Mouse (Mus musculus) forebrain, embryonic 12.5 days (tissue): ENCODE results near the gene Anapc16. TPM values are rescaled to one million over a fixed set of nuclear protein-coding genes. Genes with fewer than 3 reads are reported as not detected.
"Not testable (repeated sequence)": the region's sequence is repeated elsewhere in the genome, so short reads cannot be mapped to it uniquely, and the experiment has no call there.

Source experiments
- ATAC-seq: fragments of 200-750 bp; cut with Nextera tagmentation; 2 replicates; pipeline ENCODE4 v1.8.0; 2017; ENCODE audit warnings: moderate TSS enrichment; ENCODE audit not compliant: low FRiP score
- H3K27ac ChIP-seq: fragments of 300-500 bp; sonication (generic); 2 replicates; pipeline ENCODE4 v1.5.1; 2016; ENCODE audit warnings: mild to moderate bottlenecking
- H3K27me3 ChIP-seq: fragments of 300-500 bp; sonication (generic); 2 replicates; pipeline ENCODE4 v1.6.1; 2016; ENCODE audit warnings: mild to moderate bottlenecking
- H3K36me3 ChIP-seq: fragments of 300-500 bp; sonication (generic); replicated peaks from 2 replicates; pipeline ENCODE4 v1.6.1; 2016; ENCODE audit warnings: mild to moderate bottlenecking
- H3K4me1 ChIP-seq: fragments of 300-500 bp; sonication (generic); 2 replicates; pipeline ENCODE4 v1.6.1; 2016
- H3K4me2 ChIP-seq: fragments of 300-500 bp; sonication (generic); 2 replicates; pipeline ENCODE4 v1.6.1; 2016; ENCODE audit warnings: mild to moderate bottlenecking, moderate library complexity
- H3K4me3 ChIP-seq: fragments of 300-500 bp; sonication (generic); replicated peaks from 2 replicates; pipeline ENCODE4 v1.5.1; 2016; ENCODE audit warnings: mild to moderate bottlenecking
- H3K9ac ChIP-seq: fragments of 300-500 bp; sonication (generic); 2 replicates; pipeline ENCODE4 v1.6.1; 2016; ENCODE audit warnings: mild to moderate bottlenecking
- H3K9me3 ChIP-seq: fragments of 300-500 bp; sonication (generic); 2 replicates; pipeline ENCODE4 v1.6.1; 2016
- WGBS: fragments of 180-500 bp; shearing (Covaris S2); methylation state at CpG from one replicate; pipeline ENCODE4 v1.1.7; 2016; 5-methylcytosine and 5-hydroxymethylcytosine counted together
- polyA plus RNA-seq: library from polyadenylated mRNA; unstranded; fragments of >200 nt; fragmentation: Nextera tagmentation; extraction: Ambion mirVana; gene quantifications from 2 replicates; pipeline ENCODE4 v1.2.1, GENCODE M21; 2016

The Anapc16 gene
- polyA plus RNA-seq, 1 experiment from 2014 or later: 100 TPM

DNA sequence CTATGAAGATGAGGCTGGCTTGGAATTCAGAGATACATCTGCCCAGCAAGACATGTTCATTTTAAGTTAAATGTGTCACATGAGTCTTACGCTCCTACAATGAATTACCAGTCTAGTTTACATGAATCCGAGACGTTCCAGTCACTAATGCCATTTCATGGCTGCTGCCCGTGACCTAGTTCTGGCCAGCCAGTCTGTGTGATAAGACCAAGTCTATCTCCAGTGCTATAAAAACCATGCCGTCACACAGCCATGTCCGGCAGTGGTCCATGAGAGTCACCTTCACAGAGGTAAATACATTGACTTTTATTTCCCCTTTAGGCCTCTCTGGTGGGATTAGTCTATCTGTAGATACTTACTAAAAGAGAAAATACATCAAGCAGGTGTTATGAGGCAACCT is 7.0 kb downstream of the Anapc16 start:
- Histone ChIP-seq H3K4me3 (no peak overlapping the region), H3K4me1 (0 out of 2 replicates have a peak, but pooled peaks cover 1% of the 10 kb centered on the region), H3K27ac (no peak overlapping the region), H3K36me3 (peaks cover 55% of the 10 kb centered on the region), H3K9ac (no peak overlapping the region), H3K4me2 (no peak overlapping the region), H3K27me3 (no peaks in the 10 kb centered on the region), H3K9me3 (no peaks in the 10 kb centered on the region)
- 97% methylated on average over 6 of the region's 6 CpGs for WGBS
- no peak for ATAC-seq

DNA sequence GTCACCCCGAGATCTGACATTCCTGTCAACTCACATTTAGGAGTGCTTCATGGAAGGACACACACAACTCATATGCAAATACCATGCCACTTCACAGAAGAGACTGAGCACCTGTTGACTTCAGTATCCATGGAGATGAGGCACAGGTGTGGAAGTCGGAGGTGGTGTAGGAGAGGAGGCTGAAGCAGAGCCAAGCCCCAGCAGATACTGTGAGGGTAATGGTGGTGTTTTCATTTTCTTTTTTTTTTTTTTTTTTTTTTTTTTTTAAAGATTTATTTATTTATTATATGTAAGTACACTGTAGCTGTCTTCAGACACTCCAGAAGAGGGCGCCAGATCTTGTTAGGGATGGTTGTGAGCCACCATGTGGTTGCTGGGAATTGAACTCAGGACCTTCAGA is 9.1 kb downstream of the Anapc16 start:
- H3K4me2 ChIP-seq, H3K9ac ChIP-seq, H3K4me3 ChIP-seq, H3K27ac ChIP-seq, H3K27me3 ChIP-seq, ATAC-seq, H3K9me3 ChIP-seq, H3K4me1 ChIP-seq: not testable (repeated sequence)
- H3K36me3 ChIP-seq: peaks cover 71% of the 10 kb centered on the region
- 98% methylated on average over 2 of the region's 3 CpGs for WGBS

DNA sequence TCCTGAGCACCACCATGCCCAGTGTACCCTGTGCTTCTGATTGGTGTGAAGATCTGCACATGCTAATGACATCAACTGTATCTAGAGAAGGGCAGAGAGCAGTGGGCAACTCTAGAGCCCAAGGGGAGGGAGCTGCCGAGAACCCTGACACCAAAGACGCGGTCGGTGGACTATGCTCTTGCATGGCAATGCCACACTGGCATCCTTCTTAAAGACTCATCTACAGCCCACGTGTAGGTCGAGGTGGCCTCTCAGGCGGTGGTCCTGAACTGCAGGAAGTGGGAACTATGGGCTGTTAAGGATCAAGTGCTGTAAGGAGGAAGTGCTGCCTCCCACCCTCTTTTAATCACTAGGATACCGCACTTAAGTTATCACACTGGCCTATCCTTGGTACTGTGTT is 10.9 kb downstream of the Anapc16 start:
- Histone ChIP-seq H3K4me1 (no peaks in the 10 kb centered on the region), H3K9me3 (no peaks in the 10 kb centered on the region), H3K27me3 (no peaks in the 10 kb centered on the region), H3K36me3 (peaks cover 89% of the 10 kb centered on the region), H3K27ac (no peak overlapping the region), H3K9ac (no peak overlapping the region), H3K4me2 (no peak overlapping the region), H3K4me3 (no peak overlapping the region)
- 94% methylated on average over 8 of the region's 8 CpGs for WGBS
- ATAC-seq: no peak

DNA sequence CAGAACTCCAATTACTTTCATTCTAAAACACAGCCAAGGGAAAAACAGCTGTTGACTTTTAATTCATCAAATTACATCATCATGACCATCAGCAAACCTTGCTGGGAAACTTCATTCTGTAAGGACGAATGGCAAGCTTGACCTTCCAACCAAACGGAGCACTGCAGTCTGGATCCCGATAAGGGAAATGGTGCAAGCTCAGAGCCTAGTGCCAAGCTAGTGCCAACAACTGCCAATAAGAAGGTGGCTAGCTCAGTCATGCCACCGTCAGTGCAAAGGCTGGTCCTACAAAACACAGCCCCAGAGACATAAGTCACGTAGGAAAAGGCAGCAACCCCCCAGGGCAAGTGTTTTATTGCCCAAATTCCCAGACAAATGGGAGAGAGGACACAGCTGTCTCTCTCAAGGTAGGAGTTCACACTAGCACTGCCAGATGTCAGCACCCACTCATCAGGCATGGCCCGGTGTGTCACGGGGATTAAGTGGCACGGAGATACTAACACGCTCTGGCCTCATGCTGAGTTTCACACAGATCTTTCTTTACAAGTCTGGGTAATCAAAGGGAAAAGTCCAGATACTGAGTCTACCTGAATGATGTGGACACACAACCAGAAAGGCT is 11.6 kb downstream of the Anapc16 start:
- Histone ChIP-seq H3K36me3 (peaks cover 91% of the 10 kb centered on the region), H3K4me1 (no peaks in the 10 kb centered on the region), H3K4me2 (no peak overlapping the region), H3K9ac (no peak overlapping the region), H3K9me3 (no peaks in the 10 kb centered on the region), H3K4me3 (no peak overlapping the region), H3K27me3 (no peaks in the 10 kb centered on the region), H3K27ac (no peak overlapping the region)
- ATAC-seq: no peak
- WGBS: 94% methylated on average over 9 of the region's 9 CpGs

DNA sequence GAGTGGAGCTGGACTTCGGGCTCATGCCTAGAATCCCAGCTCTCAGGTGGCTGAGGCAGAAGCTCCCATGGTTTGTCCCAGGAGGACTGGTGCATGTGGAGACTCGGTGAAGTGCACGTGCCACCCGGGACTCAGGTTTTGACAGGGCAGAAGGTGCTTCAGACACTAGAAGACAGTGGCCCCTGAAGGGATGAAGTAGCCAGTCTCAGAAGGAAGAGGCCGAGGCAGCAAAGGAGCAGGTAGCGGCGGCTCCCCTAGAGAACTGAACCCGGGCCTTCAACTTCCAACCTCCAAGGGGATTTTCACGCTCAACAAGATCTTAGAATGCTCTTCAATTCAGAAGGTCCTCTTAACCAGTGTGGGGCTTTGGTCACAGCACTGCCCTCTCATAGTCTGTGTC is 12.5 kb downstream of the Anapc16 start:
- Histone ChIP-seq H3K36me3 (peaks cover 91% of the 10 kb centered on the region), H3K4me2 (no peak overlapping the region), H3K4me1 (no peaks in the 10 kb centered on the region), H3K27me3 (no peaks in the 10 kb centered on the region), H3K27ac (no peak overlapping the region), H3K9ac (no peak overlapping the region), H3K9me3 (no peaks in the 10 kb centered on the region), H3K4me3 (no peak overlapping the region)
- WGBS: 95% methylated on average over 9 of the region's 9 CpGs
- no peak for ATAC-seq

DNA sequence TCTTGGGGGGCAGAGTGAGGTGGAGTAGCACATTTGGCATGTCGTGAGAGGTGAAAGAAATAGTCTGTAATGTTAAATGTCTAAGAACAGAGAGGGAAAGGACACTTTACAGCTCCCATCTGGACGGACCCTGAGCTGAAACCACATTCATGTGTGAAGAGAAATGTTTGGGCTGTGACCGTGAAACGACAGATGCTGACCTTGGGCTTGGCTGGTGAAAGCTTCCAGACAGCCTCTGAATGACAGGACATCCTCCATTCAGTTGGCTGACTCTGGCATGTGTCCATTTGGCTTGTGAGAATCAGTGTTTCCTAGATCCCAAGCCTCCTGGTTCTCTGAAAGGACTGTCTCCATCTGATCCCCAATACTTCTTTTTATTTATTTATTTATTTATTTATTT is 14.9 kb downstream of the Anapc16 start:
- 95% methylated on average over 4 of the region's 4 CpGs for WGBS
- H3K4me3 ChIP-seq: no peak overlapping the region
- H3K27me3 ChIP-seq: no peaks in the 10 kb centered on the region
- no peak overlapping the region for H3K4me2 ChIP-seq
- no peak overlapping the region for H3K27ac ChIP-seq
- no peaks in the 10 kb centered on the region for H3K4me1 ChIP-seq
- no peak overlapping the region for H3K9ac ChIP-seq
- no peak for ATAC-seq
- H3K9me3 ChIP-seq: no peaks in the 10 kb centered on the region
- H3K36me3 ChIP-seq: peaks cover 85% of the 10 kb centered on the region

DNA sequence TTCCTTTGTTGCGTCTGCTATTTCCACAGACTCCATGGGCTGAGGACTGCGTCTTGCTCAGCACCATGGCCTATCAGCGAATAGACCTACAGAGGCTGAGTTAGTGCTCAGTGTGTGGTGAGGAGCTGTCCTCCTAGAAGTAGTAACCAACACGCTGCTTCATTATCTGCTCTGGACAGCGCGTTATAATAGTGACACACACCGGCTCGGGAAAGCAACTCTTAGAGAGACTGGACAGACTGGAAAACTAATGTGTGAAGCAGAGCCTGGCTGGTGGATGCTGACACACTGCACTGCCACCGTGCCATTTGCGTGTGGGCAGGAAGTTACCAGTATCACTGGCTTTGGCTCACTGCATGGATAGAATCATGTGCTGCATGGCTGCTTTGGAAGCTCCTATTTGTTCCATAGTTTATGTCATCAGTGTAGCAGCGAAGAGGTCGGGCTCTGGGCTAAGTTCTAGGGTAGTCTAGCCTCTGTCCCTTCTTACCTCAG is 20.5 kb downstream of the Anapc16 start:
- no peak for ATAC-seq
- 95% methylated on average over 12 of the region's 12 CpGs for WGBS

DNA sequence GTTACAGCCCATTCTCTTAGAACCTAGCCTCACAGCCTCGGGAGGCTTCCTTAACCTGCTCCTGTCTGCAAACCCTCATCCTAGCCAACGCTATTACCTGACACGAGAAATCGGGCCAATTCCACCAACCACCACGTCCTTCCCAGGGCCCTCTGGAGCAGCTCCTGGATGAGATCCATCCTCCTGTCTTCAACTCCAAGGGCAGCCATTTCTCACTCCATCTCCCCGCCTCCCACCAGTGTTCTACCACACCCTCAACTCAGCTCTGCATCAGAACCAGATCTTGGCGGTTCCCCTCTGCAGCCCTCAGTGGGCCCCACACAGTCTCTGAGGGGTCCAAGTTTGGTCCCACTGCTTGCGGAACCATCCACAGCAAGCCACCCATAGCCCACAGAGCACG is 21.1 kb downstream of the Anapc16 start:
- Histone ChIP-seq H3K9ac (no peak overlapping the region), H3K27me3 (no peaks in the 10 kb centered on the region), H3K4me1 (peaks cover 19% of the 10 kb centered on the region), H3K27ac (no peak overlapping the region), H3K9me3 (no peaks in the 10 kb centered on the region), H3K4me3 (no peak overlapping the region), H3K4me2 (no peak overlapping the region), H3K36me3 (peaks cover 25% of the 10 kb centered on the region)
- WGBS: 93% methylated on average over 9 of the region's 9 CpGs
- no peak for ATAC-seq

More for the DNA sequence above, 20.5 kb downstream of the Anapc16 start:
- Histone ChIP-seq H3K9me3 (no peaks in the 10 kb centered on the region), H3K27me3 (no peaks in the 10 kb centered on the region), H3K9ac (no peak overlapping the region), H3K36me3 (peaks cover 31% of the 10 kb centered on the region), H3K4me1 (peaks cover 19% of the 10 kb centered on the region), H3K4me3 (no peak overlapping the region), H3K27ac (no peak overlapping the region), H3K4me2 (no peak overlapping the region)

DNA sequence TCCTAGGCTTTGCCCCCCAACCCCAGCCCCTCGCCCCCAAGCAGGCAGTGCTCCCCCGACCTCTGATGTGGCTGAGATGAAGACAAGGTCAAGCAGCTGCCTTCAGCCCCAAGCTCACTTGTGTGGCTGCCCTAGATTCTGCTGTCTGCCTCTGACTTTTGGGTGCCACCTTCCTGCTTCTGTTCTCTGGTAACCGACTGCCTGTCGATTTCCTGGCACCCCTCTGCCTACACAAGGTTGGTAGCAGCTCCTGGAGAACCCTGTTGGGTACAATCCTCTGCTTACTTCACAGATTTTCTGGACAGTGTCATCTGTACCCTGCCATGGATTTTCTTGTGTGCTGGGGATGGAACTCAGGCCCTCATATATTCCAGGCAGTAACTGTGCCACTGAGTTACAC is 21.6 kb downstream of the Anapc16 start:
- peaks cover 19% of the 10 kb centered on the region for H3K4me1 ChIP-seq
- H3K9me3 ChIP-seq: no peaks in the 10 kb centered on the region
- 74% methylated on average over 4 of the region's 4 CpGs for WGBS
- no peaks in the 10 kb centered on the region for H3K27me3 ChIP-seq
- H3K36me3 ChIP-seq: peaks cover 22% of the 10 kb centered on the region
- no peak overlapping the region for H3K4me2 ChIP-seq
- no peak for ATAC-seq
- H3K4me3 ChIP-seq: no peak overlapping the region
- H3K9ac ChIP-seq: no peak overlapping the region
- no peak overlapping the region for H3K27ac ChIP-seq

DNA sequence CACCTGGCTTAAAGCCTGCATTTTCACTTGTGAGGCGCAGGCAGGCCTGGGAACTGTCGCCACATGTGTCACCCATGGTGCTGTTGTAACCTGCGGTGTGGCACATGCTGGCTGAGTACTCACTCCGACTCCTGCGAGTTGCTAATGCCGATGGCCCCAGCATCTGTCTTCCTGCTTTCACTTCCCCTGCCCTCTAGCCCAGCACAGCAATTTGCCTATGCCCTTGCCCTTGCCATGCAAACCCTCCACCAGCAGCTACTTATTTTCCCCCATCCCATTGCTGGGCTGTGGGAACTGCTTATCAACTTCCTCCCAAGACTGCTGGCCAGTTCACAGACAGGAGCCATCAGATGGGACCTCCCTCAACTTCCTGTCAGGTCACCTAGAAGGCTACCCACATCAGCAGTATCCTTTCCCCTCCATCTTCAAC is 22.1 kb downstream of the Anapc16 start:
- Histone ChIP-seq H3K9ac (no peak overlapping the region), H3K36me3 (peaks cover 17% of the 10 kb centered on the region)

DNA sequence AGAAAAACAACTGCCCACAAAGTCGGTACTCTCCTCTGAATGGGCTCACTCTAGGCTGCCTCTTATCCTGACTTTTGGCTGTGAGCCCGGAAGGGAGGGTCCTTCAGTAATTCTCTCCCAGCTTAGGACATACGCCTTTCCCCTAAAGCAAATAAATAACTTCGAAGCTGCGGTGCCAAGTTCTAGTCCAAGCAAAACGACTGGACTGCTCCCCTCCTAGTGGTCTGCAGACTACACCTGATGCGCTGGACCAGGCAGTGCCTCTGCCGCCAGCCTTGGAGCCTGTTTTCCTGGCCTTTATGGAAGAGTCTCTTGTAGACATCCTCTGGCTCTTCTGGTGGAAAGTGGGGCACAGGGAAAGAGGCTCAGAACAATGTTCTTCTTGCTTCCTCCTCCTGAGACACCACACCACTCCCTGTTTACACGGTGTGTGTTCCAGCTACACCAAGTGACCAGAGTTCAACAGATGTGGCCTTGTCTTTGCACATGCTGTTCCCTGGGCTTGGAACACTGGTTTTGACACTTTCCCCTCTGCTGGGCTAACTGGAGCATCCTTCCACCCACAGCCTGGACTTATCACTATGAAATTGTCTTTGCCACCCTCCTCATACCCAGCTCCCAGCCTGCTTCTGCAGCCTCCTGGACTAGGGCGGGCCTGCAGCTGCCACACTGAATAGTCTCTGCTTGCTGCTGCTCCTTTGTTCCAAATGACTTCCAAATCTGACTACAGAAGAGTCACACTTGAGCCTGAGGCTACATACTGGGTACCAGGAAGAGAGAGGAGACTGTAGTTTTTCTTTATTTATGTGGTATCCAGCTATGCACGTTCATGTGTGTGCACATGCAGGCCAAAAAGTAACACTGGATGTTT is 23.8 kb downstream of the Anapc16 start:
- no peaks in the 10 kb centered on the region for H3K9me3 ChIP-seq
- no peak overlapping the region for H3K4me2 ChIP-seq
- H3K4me3 ChIP-seq: no peak overlapping the region
- no peaks in the 10 kb centered on the region for H3K27me3 ChIP-seq
- H3K4me1 ChIP-seq: peaks cover 30% of the 10 kb centered on the region
- H3K27ac ChIP-seq: peak overlapping the region; percentile 80
- H3K36me3 ChIP-seq: 0 out of 2 replicates have a peak, but pooled peaks cover under 1% of the 10 kb centered on the region
- no peak overlapping the region for H3K9ac ChIP-seq
- WGBS: 52% methylated on average over 11 of the region's 11 CpGs
- ATAC-seq: 0 out of 2 replicates have a peak, but pooled peaks have one; percentile 10

More for the DNA sequence above, 22.1 kb downstream of the Anapc16 start:
- peaks cover 19% of the 10 kb centered on the region for H3K4me1 ChIP-seq
- no peaks in the 10 kb centered on the region for H3K9me3 ChIP-seq
- no peak overlapping the region for H3K4me3 ChIP-seq
- no peaks in the 10 kb centered on the region for H3K27me3 ChIP-seq
- no peak overlapping the region for H3K27ac ChIP-seq
- ATAC-seq: no peak
- WGBS: 91% methylated on average over 6 of the region's 6 CpGs
- H3K4me2 ChIP-seq: no peak overlapping the region

DNA sequence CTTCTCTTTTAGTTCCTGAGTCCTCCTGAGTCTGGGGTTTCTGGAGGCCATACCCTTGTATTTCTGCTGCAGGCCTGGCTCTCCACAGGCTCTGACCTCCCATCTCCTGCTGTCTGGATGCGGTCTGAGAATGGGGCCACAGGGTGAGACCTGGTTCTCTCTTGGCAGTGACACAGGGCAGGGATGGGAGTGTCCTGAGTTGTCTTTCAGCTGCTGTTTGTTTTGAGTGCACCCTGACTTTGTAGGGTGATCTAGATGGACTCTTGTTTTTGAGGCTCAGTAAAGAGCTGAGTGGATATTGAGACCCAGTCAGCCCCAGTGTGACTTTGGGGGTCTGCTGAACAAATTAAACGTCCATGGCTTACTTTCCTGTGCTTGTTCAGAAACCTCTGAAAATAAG is 24.5 kb downstream of the Anapc16 start:
- peaks cover 33% of the 10 kb centered on the region for H3K4me1 ChIP-seq
- WGBS: 69% methylated on average over 2 of the region's 2 CpGs
- H3K4me3 ChIP-seq: no peak overlapping the region
- no peak overlapping the region for H3K4me2 ChIP-seq
- H3K27ac ChIP-seq: peak overlapping the region; percentile 42; the same call in 1 of the 2 replicates
- H3K36me3 ChIP-seq: no peaks in the 10 kb centered on the region
- no peak for ATAC-seq
- H3K27me3 ChIP-seq: no peaks in the 10 kb centered on the region
- H3K9me3 ChIP-seq: no peaks in the 10 kb centered on the region
- H3K9ac ChIP-seq: no peak overlapping the region
